Mouse (Mus musculus): Measurements from ENCODE around the gene Nup98.

Nup98 gene

DNA sequence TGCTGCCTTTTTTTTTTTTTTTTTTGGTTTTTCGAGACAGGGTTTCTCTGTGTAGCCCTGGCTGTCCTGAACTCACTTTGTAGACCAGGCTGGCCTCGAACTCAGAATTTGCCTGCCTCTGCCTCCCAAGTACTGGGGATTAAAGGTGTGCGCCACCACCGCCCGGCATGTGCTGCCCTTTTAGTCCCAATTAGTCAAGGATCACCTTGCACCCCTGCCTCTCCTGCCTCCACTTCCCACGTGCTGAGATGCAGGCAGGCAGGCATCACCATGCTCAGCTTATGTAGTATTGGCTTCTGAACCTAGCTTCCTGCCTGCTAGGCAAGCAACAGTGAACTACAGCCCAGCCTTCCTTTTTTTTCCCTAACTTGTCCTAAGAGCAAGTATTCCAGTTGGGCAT, 92.6 kb downstream of the Nup98 start:
- DNase-seq (ENCODE audit: low spot score in 2 of 2), result no peak

GRCm38 (mm10) chr7:102116579-102117331, 93.2 kb downstream of the Nup98 start, which contains the start of gene Chrna10:
Gene Chrna10 (minus strand): TSS chr7:102116828.
- no peak for DNase-seq (ENCODE audit: low spot score in 2 of 2)

DNA sequence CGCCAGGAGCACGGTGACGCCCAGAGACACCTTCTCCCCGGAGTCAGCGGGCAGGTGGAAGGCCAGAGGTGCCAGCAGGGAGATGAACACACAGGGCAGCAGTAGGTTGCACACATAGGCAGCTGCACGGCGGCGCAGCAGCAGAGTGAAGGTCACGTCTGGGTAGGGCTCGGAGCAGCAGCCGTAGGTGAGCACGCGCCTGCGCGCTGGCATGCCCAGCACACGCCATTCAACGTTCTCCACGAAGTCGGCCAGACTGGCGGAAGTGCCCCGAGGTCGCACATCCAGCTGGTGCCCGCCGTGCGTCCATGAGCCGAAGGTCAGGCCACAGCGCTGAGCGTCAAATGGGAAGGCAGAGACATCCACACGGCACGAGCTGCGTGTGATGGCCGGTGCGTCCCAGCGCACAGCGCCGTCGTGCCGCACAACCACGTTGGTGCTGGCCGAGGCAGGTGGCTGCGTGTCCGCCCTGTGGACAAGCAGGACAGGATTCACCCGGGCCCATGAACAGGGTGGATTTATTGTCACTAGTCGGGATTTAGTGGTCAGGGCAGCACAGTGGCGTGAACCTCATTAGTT, 96.7 kb downstream of the Nup98 start:
- DNase-seq (ENCODE audit: low spot score in 2 of 2), result no peak

DNA sequence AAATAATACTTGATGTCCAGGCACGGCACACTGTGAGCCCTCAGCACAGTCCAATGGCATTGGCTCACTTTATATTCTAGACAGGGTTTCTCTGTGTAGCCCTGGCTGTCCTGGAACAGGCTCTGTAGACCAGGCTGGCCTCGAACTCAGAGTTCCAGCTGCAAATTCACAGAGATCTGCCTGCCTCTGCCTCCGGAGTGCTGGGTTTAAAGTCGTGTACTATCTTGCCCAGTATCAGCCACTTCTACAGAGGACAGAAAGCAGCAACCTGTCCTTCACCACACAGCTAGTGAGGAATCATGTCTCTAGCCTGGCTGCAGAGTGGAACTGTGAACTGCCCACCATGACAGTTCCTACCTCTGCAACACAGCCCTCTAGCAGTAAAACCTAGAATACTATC, 100.2 kb downstream of the Nup98 start:
- DNase-seq (ENCODE audit: low spot score in 2 of 2), result no peak

DNA sequence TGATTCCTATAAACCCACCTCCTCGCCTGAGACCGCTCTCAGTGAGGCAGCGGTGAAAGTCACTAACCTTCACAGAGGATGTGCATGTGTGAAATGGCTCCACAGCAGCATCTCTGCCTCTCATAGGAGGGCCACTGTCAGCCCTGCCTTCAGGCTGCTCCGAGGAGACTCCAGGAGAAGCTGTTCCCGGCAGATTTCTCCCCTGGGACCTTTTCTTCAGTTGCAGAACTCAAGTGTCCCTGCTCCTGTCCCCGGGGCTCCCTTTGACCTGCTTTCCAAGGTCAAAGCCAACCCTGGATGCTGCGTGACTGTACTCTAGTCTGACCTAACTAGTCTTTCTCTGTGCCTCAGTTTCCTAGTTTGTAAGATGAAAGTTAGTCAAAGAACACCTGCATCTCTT, 100.8 kb downstream of the Nup98 start, which contains the start of gene Art5:
Art5 (minus strand) TSS at position 319 of the 400 bp plus-strand sequence.
- DNase-seq (ENCODE audit: low spot score in 2 of 2), result no peak

- DNase-seq (ENCODE audit: low spot score in 2 of 2), result no peak
Observed at GRCm38 (mm10) chr7:102108206-102108605, 101.8 kb downstream of the Nup98 start.

- no peak for DNase-seq (ENCODE audit: low spot score in 2 of 2)
Observed at GRCm38 (mm10) chr7:102106700-102107141, 103.3 kb downstream of the Nup98 start.

- DNase-seq (ENCODE audit: low spot score in 2 of 2), result no peak
Observed at GRCm38 (mm10) chr7:102104126-102104525, 105.8 kb downstream of the Nup98 start.

GRCm38 (mm10) chr7:102103555-102103954, 106.4 kb downstream of the Nup98 start:
- DNase-seq (ENCODE audit: low spot score in 2 of 2), result no peak

GRCm38 (mm10) chr7:102102696-102103095, 107.3 kb downstream of the Nup98 start:
- DNase-seq (ENCODE audit: low spot score in 2 of 2), result no peak

DNA sequence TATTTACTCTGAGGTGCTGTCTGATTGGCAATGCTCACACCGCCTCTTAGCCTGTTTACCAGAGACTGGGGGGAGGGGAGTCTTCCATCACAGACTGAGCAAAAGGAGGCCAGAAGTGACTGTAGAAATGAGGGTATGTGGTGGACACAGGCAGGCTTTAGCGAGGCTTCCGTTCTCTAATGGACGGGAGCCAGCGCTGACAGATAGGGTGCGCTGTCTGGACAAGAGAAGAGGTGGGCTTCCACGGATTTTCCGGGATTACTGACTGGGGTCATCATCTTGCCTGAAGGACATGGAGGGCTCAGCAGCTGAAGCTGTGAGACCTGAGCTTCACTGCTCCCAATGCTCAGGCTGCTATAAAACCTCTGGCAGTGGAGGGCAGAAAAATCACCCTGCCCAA, 107.7 kb downstream of the Nup98 start:
- no peak for DNase-seq (ENCODE audit: low spot score in 2 of 2)

- no peak for DNase-seq (ENCODE audit: low spot score in 2 of 2)
Observed at GRCm38 (mm10) chr7:102101487-102101886, 108.5 kb downstream of the Nup98 start, which contains the start of gene Art1. Gene Art1 (plus strand): TSS chr7:102101743.

DNA sequence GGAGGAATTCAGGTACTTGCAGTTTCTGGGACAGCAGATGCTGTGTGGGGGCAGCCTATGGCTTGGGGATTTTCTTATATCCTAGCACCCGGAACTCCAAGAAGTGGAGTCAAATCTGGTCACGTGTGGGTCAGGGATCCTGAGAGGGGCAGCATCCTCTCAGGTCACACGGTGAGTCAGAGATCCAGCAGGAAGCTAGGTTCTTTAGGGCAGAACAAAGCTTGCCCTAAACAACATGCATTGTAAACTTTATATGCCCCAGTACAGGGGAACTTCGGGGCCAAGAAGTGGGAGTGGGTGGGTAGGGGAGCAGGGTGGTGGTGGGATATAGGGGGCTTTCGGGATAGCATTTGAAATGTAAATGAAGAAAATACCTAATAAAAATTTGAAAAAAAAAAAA, 109.1 kb downstream of the Nup98 start:
- no peak for DNase-seq (ENCODE audit: low spot score in 2 of 2)

GRCm38 (mm10) chr7:102099760-102100661, 110.0 kb downstream of the Nup98 start:
- no peak for DNase-seq (ENCODE audit: low spot score in 2 of 2)

DNA sequence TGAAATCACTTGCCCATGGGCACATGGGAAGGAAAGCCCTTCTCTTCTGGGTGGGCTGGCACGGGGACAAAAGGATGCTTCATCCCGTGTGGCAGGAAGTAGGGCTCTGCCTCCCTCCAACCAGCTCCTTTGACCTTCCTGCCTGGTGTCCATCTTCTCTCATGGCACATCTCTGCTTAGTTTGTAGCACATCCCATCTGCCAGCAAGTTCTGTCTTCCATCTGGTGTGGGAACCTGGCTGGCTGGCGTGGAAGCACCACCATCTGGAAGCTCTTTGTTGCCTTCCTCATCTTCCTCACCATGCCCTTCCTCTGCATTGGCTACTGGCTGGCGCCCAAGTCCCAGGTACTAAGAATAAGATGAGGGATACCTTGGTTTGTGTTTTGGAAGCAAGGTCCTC, 122.6 kb downstream of the Nup98 start:
- no peak for DNase-seq (ENCODE audit: low spot score in 2 of 2)

DNA sequence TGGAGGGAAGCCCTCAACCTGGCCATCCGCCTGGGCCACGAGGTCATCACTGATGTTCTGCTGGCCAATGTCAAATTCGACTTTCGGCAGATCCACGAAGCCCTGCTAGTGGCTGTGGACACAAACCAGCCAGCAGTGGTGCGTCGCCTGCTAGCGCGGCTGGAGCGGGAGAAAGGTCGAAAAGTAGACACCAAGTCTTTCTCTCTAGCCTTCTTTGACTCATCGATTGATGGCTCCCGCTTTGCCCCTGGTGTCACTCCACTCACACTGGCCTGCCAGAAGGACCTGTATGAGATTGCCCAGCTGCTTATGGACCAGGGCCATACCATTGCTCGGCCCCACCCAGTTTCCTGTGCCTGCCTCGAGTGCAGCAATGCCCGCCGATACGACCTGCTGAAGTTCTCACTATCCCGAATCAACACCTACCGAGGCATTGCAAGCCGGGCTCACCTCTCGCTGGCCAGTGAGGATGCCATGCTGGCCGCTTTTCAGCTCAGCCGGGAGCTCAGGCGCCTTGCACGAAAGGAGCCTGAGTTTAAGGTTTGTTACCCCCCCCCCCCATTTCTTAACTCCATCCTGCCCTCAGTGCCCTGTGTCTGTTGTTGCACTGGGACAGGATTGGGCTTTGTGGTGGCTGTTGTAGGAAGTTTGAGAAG, 125.8 kb downstream of the Nup98 start:
- DNase-seq (ENCODE audit: low spot score in 2 of 2), result no peak

DNA sequence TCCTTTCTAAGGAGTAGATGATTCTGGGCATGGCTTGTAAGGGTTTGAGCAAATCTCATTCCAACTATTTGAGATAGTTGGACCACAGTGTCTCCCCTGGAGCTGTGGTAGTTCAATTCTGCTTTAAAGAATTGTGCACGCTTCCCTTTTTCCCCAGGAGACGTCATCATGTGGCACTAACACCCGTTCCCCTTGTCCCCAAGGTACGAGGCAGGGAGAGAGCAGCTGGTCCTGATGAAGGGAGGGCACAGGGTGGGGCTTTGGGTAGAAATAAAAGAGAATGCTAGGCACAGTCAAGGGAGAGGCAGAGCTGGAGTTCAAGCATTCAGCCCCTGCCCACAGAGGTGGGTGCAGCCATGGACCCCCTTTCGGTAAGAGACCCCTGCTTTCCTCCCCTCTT, 127.2 kb downstream of the Nup98 start, which contains the start of gene Trpc2:
Trpc2 (plus strand) TSS at position 301 of the 400 bp plus-strand sequence.
- DNase-seq (ENCODE audit: low spot score in 2 of 2), result no peak

DNA sequence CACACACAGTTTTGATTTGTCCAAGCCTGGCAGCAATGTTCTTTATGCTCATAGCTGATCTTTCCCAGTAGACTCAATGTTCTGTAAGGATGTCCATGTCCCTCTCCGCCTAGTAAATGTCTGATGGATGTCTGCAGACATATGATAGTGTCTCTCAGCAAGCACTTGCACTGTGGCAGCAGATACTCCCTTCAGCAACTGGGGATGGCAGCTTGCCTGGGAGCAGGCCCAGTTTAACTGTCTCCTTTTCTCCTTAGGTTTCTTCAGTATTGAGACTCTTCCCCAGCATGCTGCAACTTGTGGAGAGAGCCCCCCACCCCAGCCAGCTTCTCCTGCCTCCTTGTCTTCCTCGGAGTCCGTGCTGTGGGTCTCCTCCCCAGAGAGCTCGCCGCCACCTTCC, 128.2 kb downstream of the Nup98 start:
- DNase-seq (ENCODE audit: low spot score in 2 of 2), result no peak

- no peak for DNase-seq (ENCODE audit: low spot score in 2 of 2)
Observed at GRCm38 (mm10) chr7:102080311-102080710, 129.7 kb downstream of the Nup98 start.

DNA sequence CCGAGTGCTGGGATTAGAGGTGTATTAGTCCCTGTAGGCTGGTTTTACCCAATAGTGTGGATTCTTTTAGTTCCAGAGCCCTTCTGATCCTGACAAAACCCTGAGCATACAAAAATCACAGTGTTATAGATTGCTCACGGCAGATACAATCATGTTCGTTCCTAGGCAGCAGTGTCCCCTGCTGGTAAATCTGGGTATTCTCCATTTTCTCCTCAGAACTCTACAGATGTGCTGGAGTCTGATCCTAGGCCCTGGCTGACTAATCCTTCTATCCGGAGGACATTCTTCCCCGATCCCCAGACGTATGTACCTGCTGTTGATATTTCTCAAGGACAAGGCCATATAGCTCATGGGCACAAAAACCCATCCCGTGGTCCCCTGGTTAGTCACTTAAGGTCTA, 131.5 kb downstream of the Nup98 start:
- DNase-seq (ENCODE audit: low spot score in 2 of 2), result no peak

- DNase-seq (ENCODE audit: low spot score in 2 of 2), result no peak
Observed at GRCm38 (mm10) chr7:102076714-102077296, 133.2 kb downstream of the Nup98 start.
